Mouse (Mus musculus): Measurements from ENCODE around the gene Gm29735. TPM values are rescaled to one million over a fixed set of nuclear protein-coding genes. Genes with fewer than 3 reads are reported as not detected.
A peak's percentile ranks its signal among the peaks of the same experiment; 100 is the strongest.
"Not testable (repeated sequence)": the region's sequence is repeated elsewhere in the genome, so short reads cannot be mapped to it uniquely, and the experiment has no call there.

Gene Gm29735
- not detected in 2 replicates for polyA plus RNA-seq (2012; rRNA removed)

GRCm38 (mm10) chr7:142157013-142157412 is at the start of gene Gm29735:
TSS of gene Gm29735 (minus strand) at chr7:142157113.
- DNase-seq (ENCODE audit: extremely low spot score in 1 of 2, low spot score in 1 of 2), result not testable (repeated sequence)

DNA sequence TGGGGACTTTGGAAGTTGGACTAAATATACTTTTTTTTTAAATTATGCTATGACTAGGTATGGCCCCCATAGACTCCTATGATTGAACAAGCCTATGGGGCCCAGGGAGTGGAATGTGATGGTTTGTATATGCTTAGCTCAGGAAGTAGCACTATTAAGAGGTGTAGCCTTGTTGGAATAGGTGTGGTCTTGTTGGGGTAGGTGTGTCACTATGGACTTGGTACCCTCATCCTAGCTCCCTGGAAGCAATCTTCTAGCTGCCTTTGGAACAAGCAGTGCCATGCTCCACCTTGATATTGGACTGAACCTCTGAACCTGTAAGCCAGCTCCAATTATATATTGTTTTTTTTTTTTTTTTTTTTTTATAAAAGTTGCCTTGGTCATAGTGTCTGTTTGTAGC is 48.6 kb upstream of the Gm29735 start:
- no peak for DNase-seq (ENCODE audit: extremely low spot score in 1 of 2, low spot score in 1 of 2)

DNA sequence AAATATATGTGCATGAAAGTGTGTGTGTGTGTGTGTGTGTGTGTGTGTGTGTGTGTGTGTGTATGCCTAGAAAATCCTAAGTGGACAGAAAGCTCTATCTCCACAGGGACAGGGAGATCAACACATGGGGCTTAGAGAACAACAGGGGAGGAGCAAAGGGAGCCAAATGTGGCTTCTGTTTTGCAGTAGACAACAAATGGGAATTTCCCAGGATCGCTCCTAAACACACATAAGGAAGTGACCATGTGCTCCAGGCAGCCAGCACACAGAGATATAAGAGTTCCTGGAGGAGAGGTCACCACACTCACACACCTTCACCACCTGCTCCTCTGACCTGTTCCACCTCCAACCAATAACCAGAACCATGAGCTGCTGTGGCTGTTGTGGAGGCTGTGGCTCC is 44.2 kb upstream of the Gm29735 start, which contains the start of gene Krtap5-3:
Gene Krtap5-3, plus strand, starts transcription at position 301 of the 400 bp plus-strand sequence.
- no peak for DNase-seq (ENCODE audit: extremely low spot score in 1 of 2, low spot score in 1 of 2)

DNA sequence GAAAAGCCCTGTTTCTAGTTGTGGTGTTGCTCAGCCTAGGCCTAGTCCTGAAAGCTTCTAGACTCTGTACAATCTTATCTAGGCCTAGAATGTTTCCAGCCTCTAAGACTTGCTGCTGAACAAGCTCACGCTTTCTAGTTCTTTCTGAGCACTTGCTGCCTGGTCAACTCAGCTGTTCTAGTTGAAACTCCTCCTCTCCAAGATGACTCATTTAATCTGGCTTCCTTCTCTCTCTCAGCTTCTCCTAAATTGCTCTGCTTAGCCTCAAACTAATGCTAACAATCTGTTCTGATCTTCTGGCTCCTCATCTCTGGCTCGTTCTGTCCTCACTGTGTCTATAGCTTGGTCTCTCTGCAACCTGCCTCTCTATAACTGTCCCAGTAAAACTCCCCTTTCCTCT is 41.8 kb upstream of the Gm29735 start:
- peak in 1 of 2 experiments; percentile 9 for DNase-seq (ENCODE audit: extremely low spot score in 1 of 2, low spot score in 1 of 2)

DNA sequence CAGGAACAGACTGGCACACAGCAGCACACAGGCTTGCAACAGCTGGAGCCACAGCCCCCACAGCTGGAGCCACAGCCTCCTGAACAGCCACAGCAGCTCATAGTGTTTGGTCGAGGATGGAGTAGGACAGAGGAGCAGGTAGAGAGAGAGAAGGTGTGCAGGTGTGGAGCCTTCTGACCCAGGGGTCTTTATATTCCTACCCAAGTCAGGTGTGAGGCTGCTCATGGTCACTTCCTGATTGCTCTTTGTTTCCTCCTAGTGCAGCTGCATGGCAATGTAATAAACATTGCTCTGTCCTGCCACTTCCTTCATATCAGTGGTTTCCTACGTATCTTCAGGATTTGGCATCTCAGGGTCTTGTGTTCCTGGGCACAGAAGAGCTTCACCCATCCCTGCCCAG is 33.4 kb upstream of the Gm29735 start, which contains the start of gene Gm10153:
Gene Gm10153, minus strand, starts transcription at position 101 of the 400 bp plus-strand sequence.
- no peak for DNase-seq (ENCODE audit: extremely low spot score in 1 of 2, low spot score in 1 of 2)

DNA sequence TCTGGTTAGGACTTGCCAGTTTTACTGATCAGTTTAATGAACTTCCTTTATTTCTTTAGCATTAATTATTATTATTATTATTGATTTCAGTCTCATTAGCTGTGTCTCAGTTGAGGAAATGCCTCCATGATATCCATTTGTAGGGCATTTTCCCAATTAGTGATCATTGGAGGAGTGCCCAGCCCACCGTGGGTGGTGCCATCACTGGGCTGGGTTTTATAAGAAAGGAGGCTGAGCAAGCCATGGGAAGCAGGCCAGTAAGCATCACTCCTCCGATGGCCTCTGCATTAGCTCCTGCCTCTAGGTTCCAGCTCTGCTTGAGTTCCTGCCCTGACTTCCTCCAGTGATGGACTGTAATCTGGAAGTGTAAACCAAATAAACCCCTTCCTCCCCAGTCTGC is 31.2 kb upstream of the Gm29735 start:
- DNase-seq (ENCODE audit: extremely low spot score in 1 of 2, low spot score in 1 of 2), result no peak

DNA sequence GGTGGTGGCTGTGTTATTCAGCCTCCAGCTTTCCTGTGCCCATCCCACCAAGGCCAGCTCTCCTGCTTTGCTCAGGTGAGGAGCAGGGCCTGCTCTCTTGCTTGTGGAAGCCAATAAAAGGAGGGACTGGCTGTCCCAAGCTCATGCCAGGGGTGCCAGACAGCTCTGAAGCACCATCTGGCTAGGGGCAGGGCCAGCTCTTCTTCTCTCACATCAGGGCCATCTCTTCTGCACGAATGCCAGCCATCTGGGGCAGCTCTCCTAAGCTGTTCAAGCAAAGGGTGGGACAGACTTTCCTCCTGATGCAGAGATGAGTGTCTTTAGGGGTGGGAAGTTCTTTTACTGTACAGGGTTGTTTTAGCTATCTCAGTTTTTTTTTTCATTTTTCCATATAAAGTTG is 24.1 kb upstream of the Gm29735 start:
- no peak for DNase-seq (ENCODE audit: extremely low spot score in 1 of 2, low spot score in 1 of 2)

GRCm38 (mm10) chr7:142178685-142179084 is 21.8 kb upstream of the Gm29735 start:
- peak in 1 of 2 experiments; percentile 20 for DNase-seq (ENCODE audit: extremely low spot score in 1 of 2, low spot score in 1 of 2)

DNA sequence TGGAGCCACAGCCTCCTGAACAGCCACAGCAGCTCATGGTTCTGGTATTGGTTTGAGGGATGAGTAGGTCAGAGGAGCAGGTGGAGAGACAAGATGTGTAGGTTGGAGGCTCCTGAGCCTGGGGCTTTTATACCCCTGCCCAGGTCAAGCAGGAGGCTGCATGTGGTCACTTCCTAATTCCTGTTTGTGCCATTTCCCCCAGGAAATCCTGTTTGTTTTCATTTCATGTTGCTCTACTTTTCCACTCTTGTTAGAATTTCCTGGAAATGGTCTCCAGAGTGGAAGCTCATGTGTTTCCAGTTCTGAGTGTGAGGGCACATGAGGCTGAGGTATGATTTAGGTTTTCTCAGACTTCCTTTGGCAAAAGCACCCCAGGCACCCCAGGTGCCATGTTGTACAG is 19.0 kb upstream of the Gm29735 start, which contains the start of gene Krtap5-2:
Gene Krtap5-2, minus strand, starts transcription at position 101 of the 400 bp plus-strand sequence.
- DNase-seq (ENCODE audit: extremely low spot score in 1 of 2, low spot score in 1 of 2), result not testable (repeated sequence)

GRCm38 (mm10) chr7:142169836-142170235 is 12.9 kb upstream of the Gm29735 start:
- DNase-seq (ENCODE audit: extremely low spot score in 1 of 2, low spot score in 1 of 2), result peak in 1 of 2 experiments; percentile 37

- DNase-seq (ENCODE audit: extremely low spot score in 1 of 2, low spot score in 1 of 2), result not testable (repeated sequence)
Observed at GRCm38 (mm10) chr7:142165639-142166038, 8.7 kb upstream of the Gm29735 start, which contains the start of gene Gm4553. TSS of gene Gm4553 (minus strand) at chr7:142165739.

- no peak for DNase-seq (ENCODE audit: extremely low spot score in 1 of 2, low spot score in 1 of 2)
Observed at GRCm38 (mm10) chr7:142159366-142159765, 2.5 kb upstream of the Gm29735 start.

- DNase-seq (ENCODE audit: extremely low spot score in 1 of 2, low spot score in 1 of 2), result no peak
Observed at GRCm38 (mm10) chr7:142155308-142155707, 1.6 kb downstream of the Gm29735 start.

DNA sequence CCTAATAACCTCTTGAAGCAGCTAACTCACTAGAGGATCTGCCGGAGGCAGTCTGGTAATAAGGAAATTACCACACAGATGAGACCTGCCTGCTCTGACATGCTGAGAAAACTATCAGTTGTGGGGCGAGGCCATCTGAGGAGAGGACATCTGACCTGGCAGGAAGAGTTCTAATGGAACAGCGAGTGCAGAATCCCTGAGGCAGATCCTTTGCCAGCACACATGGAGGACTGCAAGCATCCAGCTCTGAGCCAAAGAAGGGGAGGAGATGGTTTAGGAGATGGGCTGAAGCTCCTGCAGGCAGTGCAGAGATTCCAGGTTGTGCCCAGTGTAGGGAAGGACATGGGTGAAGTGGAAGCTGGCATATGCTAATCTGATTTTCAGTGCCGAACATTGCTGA is 4.7 kb downstream of the Gm29735 start:
- no peak for DNase-seq (ENCODE audit: extremely low spot score in 1 of 2, low spot score in 1 of 2)

DNA sequence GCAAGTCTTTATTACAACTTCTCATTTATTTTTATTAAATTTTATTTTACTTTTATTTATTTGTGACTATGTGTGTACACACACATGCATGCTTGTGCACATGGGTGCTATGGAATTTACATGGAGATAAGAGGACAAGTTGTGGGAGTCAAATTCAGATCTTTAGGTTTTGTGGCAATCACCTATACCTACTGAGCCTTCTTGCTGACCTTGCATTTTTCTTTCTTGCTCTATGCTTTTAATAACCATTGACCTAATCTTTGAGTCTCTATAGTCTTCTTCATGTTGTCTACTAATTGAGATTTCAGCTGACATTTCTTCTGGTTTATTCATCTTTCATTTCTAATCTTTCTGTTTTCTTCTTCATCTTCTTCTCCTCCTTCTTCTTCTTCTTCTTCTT is 8.3 kb downstream of the Gm29735 start:
- DNase-seq (ENCODE audit: extremely low spot score in 1 of 2, low spot score in 1 of 2), result no peak

- DNase-seq (ENCODE audit: extremely low spot score in 1 of 2, low spot score in 1 of 2), result peak in 1 of 2 experiments; percentile 69
Observed at GRCm38 (mm10) chr7:142146033-142146432, 10.9 kb downstream of the Gm29735 start.

DNA sequence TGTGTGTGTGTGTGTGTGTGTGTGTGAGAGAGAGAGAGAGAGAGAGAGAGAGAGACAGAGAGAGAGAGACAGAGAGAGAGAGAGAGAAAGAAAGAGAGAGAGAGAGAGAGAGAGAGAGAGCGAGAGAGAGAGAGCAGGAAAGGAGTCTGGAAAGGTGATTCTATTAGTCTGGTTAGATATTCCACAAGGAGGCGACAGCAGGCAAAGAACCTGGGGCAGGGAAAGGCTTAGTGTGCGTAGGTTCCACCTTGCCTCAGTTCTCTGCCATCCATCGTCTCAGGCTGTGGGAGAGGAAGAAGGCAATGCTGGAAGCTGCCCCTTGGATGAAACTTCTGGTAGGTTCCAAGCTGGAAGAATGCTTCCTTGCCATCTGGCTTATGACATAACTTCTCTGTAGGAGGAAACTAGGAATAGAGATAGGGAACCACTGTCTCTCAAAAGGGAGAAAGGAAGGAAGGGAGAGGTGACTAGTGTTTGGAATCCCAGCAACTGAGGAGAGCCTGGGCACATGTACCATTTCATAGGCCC is 11.4 kb downstream of the Gm29735 start:
- peak; percentile 3 to 53 for DNase-seq (ENCODE audit: extremely low spot score in 1 of 2, low spot score in 1 of 2)

- no peak for DNase-seq (ENCODE audit: extremely low spot score in 1 of 2, low spot score in 1 of 2)
Observed at GRCm38 (mm10) chr7:142144507-142144906, 12.4 kb downstream of the Gm29735 start, which contains the start of gene Gm45337. TSS of gene Gm45337 (minus strand) at chr7:142144607.

DNA sequence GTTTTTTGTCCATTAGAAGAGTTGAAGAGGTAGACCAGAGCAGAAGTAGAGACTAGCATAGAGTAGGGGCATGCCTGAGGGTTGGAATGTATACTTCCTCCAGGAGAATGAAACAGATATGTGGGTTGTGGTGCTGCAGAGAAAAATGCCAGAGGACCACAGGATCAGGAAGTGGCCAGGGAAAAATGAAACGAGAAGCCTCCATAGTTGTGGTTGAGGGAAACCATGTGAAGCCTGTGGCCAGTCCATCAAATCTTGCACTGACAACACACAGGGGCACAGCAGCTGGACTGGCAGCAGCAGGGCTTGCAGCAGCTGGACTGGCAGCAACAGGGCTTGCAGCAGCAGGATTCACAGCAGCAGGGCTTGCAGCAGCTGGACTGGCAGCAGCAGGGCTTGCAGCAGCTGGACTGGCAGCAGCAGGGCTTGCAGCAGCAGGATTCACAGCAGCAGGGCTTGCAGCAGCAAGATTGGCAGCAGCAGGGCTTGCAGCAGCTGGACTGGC is 13.4 kb downstream of the Gm29735 start:
- not testable (repeated sequence) for DNase-seq (ENCODE audit: extremely low spot score in 1 of 2, low spot score in 1 of 2)

DNA sequence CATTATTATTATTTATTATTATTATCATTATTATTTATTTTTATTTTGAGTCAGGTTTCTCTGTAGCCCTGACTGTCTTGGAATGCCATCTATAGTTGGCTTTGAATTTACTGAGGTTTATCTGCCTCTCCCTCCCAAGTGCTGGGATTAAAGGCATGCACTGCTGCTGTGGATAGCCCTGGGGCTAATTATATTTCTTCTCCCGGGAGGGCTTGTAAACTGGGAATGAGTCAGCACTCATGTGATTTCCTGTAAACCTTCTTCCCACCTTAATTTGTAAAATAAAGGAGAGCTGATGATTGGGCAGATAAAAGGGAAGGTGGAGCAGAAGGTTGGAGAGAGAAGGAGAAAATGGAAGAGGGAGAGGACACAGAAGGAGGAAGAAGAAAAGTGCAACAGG is 16.2 kb downstream of the Gm29735 start:
- DNase-seq (ENCODE audit: extremely low spot score in 1 of 2, low spot score in 1 of 2), result no peak

DNA sequence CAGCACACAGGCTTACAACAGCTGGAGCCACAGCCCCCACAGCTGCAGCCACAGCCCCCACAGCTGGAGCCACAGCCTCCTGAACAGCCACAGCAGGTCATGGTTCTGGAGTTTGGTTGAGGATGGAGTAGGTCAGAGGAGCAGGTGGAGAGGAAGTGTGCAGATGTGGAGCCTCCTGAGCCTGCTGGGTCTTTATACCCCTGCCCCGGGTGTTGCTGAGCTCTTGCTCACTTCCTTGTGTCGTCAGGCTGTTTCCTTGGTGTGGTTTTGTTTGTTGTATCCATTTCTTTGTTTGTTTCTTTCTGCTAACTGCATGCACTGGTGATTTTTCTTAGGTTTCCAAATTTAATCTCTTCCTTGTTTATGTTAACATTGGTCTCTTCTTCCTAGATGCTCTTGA is 21.0 kb downstream of the Gm29735 start, which contains the start of gene Gm39115:
Gene Gm39115, minus strand, starts transcription at position 101 of the 400 bp plus-strand sequence.
- DNase-seq (ENCODE audit: extremely low spot score in 1 of 2, low spot score in 1 of 2), result not testable (repeated sequence)

All from frontal cortex, adult 2 months (tissue).